Mouse (Mus musculus): Measurements from ENCODE around the gene Rbbp8nl. TPM values are rescaled to one million over a fixed set of nuclear protein-coding genes. Genes with fewer than 3 reads are reported as not detected.

Rbbp8nl gene
- polyA plus RNA-seq, 1 experiment from 2014 or later: not detected

- Histone ChIP-seq H3K4me1 (replicated peaks; ENCODE audit: control insufficient read depth, insufficient read depth, low read length) (peaks cover 28% of the 10 kb centered on the region), H3K36me3 (replicated peaks; ENCODE audit: control insufficient read depth, insufficient read depth) (peaks cover 7% of the 10 kb centered on the region; the same call in 1 of the 2 replicates), H3K9me3 (ENCODE audit: control insufficient read depth, low read length) (no peaks in the 10 kb centered on the region), H3K4me2 (replicated peaks) (no peak overlapping the region), H3K4me3 (replicated peaks; ENCODE audit: low read length) (no peak overlapping the region), H3K27me3 (ENCODE audit: control insufficient read depth, insufficient read depth, low read length) (no peaks in the 10 kb centered on the region), H3K9ac (no peak overlapping the region), H3K27ac (no peak overlapping the region)
- WGBS: 86% methylated on average over 2 of the region's 2 CpGs
- no peak for ATAC-seq (ENCODE audit: low FRiP score)
- no peak for DNase-seq (ENCODE audit: low spot score)
Observed at GRCm38 (mm10) chr2:180274523-180274922, 15.2 kb downstream of the Rbbp8nl start.

- DNase-seq (ENCODE audit: low spot score) (peak; percentile 96), ATAC-seq (ENCODE audit: low FRiP score) (peak; percentile 96)
- Histone ChIP-seq H3K36me3 (replicated peaks; ENCODE audit: control insufficient read depth, insufficient read depth) (peaks cover 7% of the 10 kb centered on the region; the same call in 1 of the 2 replicates), H3K4me2 (replicated peaks) (peak within 1 kb of the TSS; percentile 95), H3K27ac (peak within 1 kb of the TSS; percentile 67), H3K9ac (peak within 1 kb of the TSS; percentile 97), H3K9me3 (ENCODE audit: control insufficient read depth, low read length) (no peaks in the 10 kb centered on the region), H3K4me1 (replicated peaks; ENCODE audit: control insufficient read depth, insufficient read depth, low read length) (peaks cover 28% of the 10 kb centered on the region), H3K27me3 (ENCODE audit: control insufficient read depth, insufficient read depth, low read length) (no peaks in the 10 kb centered on the region), H3K4me3 (replicated peaks; ENCODE audit: low read length) (peak within 1 kb of the TSS; percentile 92)
- WGBS: 9% methylated on average over 68 of the region's 68 CpGs
Observed at GRCm38 (mm10) chr2:180273394-180274244, 16.1 kb downstream of the Rbbp8nl start, which contains the start of gene Cables2. Gene Cables2, minus strand, starts transcription at chr2:180273496.

GRCm38 (mm10) chr2:180272884-180273321 lies 16.8 kb downstream of the Rbbp8nl start:
- ATAC-seq (ENCODE audit: low FRiP score) (peak; percentile 29), DNase-seq (ENCODE audit: low spot score) (no peak)
- 1% methylated on average over 20 of the region's 37 CpGs for WGBS
- H3K4me1 ChIP-seq (replicated peaks; ENCODE audit: control insufficient read depth, insufficient read depth, low read length): peaks cover 28% of the 10 kb centered on the region
- peak overlapping the region; percentile 67 for H3K27ac ChIP-seq
- peak overlapping the region; percentile 95 for H3K4me2 ChIP-seq (replicated peaks)
- H3K36me3 ChIP-seq (replicated peaks; ENCODE audit: control insufficient read depth, insufficient read depth): peaks cover 7% of the 10 kb centered on the region; the same call in 1 of the 2 replicates
- H3K4me3 ChIP-seq (replicated peaks; ENCODE audit: low read length): peak overlapping the region; percentile 92
- H3K9ac ChIP-seq: peak overlapping the region; percentile 97
- no peaks in the 10 kb centered on the region for H3K27me3 ChIP-seq (ENCODE audit: control insufficient read depth, insufficient read depth, low read length)
- no peaks in the 10 kb centered on the region for H3K9me3 ChIP-seq (ENCODE audit: control insufficient read depth, low read length)

GRCm38 (mm10) chr2:180271804-180272395 lies 17.8 kb downstream of the Rbbp8nl start:
- Histone ChIP-seq H3K27me3 (ENCODE audit: control insufficient read depth, insufficient read depth, low read length) (no peaks in the 10 kb centered on the region), H3K36me3 (replicated peaks; ENCODE audit: control insufficient read depth, insufficient read depth) (peaks cover 8% of the 10 kb centered on the region), H3K4me1 (replicated peaks; ENCODE audit: control insufficient read depth, insufficient read depth, low read length) (peaks cover 28% of the 10 kb centered on the region), H3K9me3 (ENCODE audit: control insufficient read depth, low read length) (no peaks in the 10 kb centered on the region), H3K9ac (peak overlapping the region; percentile 97), H3K4me3 (replicated peaks; ENCODE audit: low read length) (peak overlapping the region; percentile 92), H3K27ac (no peak overlapping the region), H3K4me2 (replicated peaks) (peak overlapping the region; percentile 95)
- DNase-seq (ENCODE audit: low spot score) (no peak), ATAC-seq (ENCODE audit: low FRiP score) (no peak)
- WGBS: 74% methylated on average over 5 of the region's 5 CpGs

GRCm38 (mm10) chr2:180270537-180271255 lies 19.0 kb downstream of the Rbbp8nl start:
- H3K4me1 ChIP-seq (replicated peaks; ENCODE audit: control insufficient read depth, insufficient read depth, low read length): peaks cover 28% of the 10 kb centered on the region
- H3K36me3 ChIP-seq (replicated peaks; ENCODE audit: control insufficient read depth, insufficient read depth): peaks cover 20% of the 10 kb centered on the region
- ATAC-seq (ENCODE audit: low FRiP score) (no peak), DNase-seq (ENCODE audit: low spot score) (no peak)
- 0 out of 2 replicates have a peak overlapping the region, but pooled peaks have one; percentile 10 for H3K9ac ChIP-seq
- no peaks in the 10 kb centered on the region for H3K27me3 ChIP-seq (ENCODE audit: control insufficient read depth, insufficient read depth, low read length)
- no peak overlapping the region for H3K4me3 ChIP-seq (replicated peaks; ENCODE audit: low read length)
- H3K9me3 ChIP-seq (ENCODE audit: control insufficient read depth, low read length): no peaks in the 10 kb centered on the region
- H3K27ac ChIP-seq: no peak overlapping the region
- 84% methylated on average over 7 of the region's 7 CpGs for whole genome bisulfite sequencing
- H3K4me2 ChIP-seq (replicated peaks): no peak overlapping the region

GRCm38 (mm10) chr2:180269329-180269728 lies 20.4 kb downstream of the Rbbp8nl start:
- Histone ChIP-seq H3K36me3 (replicated peaks; ENCODE audit: control insufficient read depth, insufficient read depth) (peaks cover 21% of the 10 kb centered on the region), H3K27ac (no peak overlapping the region), H3K4me2 (replicated peaks) (no peak overlapping the region), H3K4me1 (replicated peaks; ENCODE audit: control insufficient read depth, insufficient read depth, low read length) (peaks cover 28% of the 10 kb centered on the region), H3K4me3 (replicated peaks; ENCODE audit: low read length) (no peak overlapping the region), H3K9ac (no peak overlapping the region), H3K9me3 (ENCODE audit: control insufficient read depth, low read length) (no peaks in the 10 kb centered on the region), H3K27me3 (ENCODE audit: control insufficient read depth, insufficient read depth, low read length) (no peaks in the 10 kb centered on the region)
- 92% methylated on average over 10 of the region's 10 CpGs for WGBS
- ATAC-seq (ENCODE audit: low FRiP score): no peak
- DNase-seq (ENCODE audit: low spot score): no peak

GRCm38 (mm10) chr2:180267955-180268354 lies 21.7 kb downstream of the Rbbp8nl start:
- ATAC-seq (ENCODE audit: low FRiP score) (no peak), DNase-seq (ENCODE audit: low spot score) (no peak)
- H3K27ac ChIP-seq: no peak overlapping the region
- H3K36me3 ChIP-seq (replicated peaks; ENCODE audit: control insufficient read depth, insufficient read depth): peaks cover 35% of the 10 kb centered on the region
- no peaks in the 10 kb centered on the region for H3K9me3 ChIP-seq (ENCODE audit: control insufficient read depth, low read length)
- H3K27me3 ChIP-seq (ENCODE audit: control insufficient read depth, insufficient read depth, low read length): no peaks in the 10 kb centered on the region
- no peak overlapping the region for H3K4me3 ChIP-seq (replicated peaks; ENCODE audit: low read length)
- H3K4me2 ChIP-seq (replicated peaks): no peak overlapping the region
- H3K9ac ChIP-seq: no peak overlapping the region
- peaks cover 24% of the 10 kb centered on the region for H3K4me1 ChIP-seq (replicated peaks; ENCODE audit: control insufficient read depth, insufficient read depth, low read length)
- WGBS: 69% methylated on average over 2 of the region's 2 CpGs

- H3K9ac ChIP-seq: no peak overlapping the region
- 92% methylated on average over 10 of the region's 10 CpGs for WGBS
- DNase-seq (ENCODE audit: low spot score) (no peak), ATAC-seq (ENCODE audit: low FRiP score) (no peak)
- no peaks in the 10 kb centered on the region for H3K27me3 ChIP-seq (ENCODE audit: control insufficient read depth, insufficient read depth, low read length)
- no peak overlapping the region for H3K4me3 ChIP-seq (replicated peaks; ENCODE audit: low read length)
- H3K4me1 ChIP-seq (replicated peaks; ENCODE audit: control insufficient read depth, insufficient read depth, low read length): peaks cover 6% of the 10 kb centered on the region
- no peak overlapping the region for H3K4me2 ChIP-seq (replicated peaks)
- peaks cover 78% of the 10 kb centered on the region for H3K36me3 ChIP-seq (replicated peaks; ENCODE audit: control insufficient read depth, insufficient read depth)
- H3K27ac ChIP-seq: no peak overlapping the region
- H3K9me3 ChIP-seq (ENCODE audit: control insufficient read depth, low read length): no peaks in the 10 kb centered on the region
Observed at GRCm38 (mm10) chr2:180262891-180263290, 26.8 kb downstream of the Rbbp8nl start.

GRCm38 (mm10) chr2:180262441-180262840 lies 27.2 kb downstream of the Rbbp8nl start:
- Histone ChIP-seq H3K4me3 (replicated peaks; ENCODE audit: low read length) (no peak overlapping the region), H3K27me3 (ENCODE audit: control insufficient read depth, insufficient read depth, low read length) (no peaks in the 10 kb centered on the region), H3K9ac (no peak overlapping the region), H3K4me2 (replicated peaks) (no peak overlapping the region), H3K36me3 (replicated peaks; ENCODE audit: control insufficient read depth, insufficient read depth) (peaks cover 78% of the 10 kb centered on the region), H3K4me1 (replicated peaks; ENCODE audit: control insufficient read depth, insufficient read depth, low read length) (peaks cover 7% of the 10 kb centered on the region), H3K27ac (no peak overlapping the region), H3K9me3 (ENCODE audit: control insufficient read depth, low read length) (no peaks in the 10 kb centered on the region)
- ATAC-seq (ENCODE audit: low FRiP score) (no peak), DNase-seq (ENCODE audit: low spot score) (no peak)
- WGBS: 84% methylated on average over 3 of the region's 3 CpGs

Measured in hindbrain, embryonic 14.5 days (tissue).